Mouse (Mus musculus) erythroblast, adult 5-6 weeks (primary cell): ENCODE results near the gene Gm13289. TPM values are rescaled to one million over a fixed set of nuclear protein-coding genes. Genes with fewer than 3 reads are reported as not detected.
"Not testable (repeated sequence)": the region's sequence is repeated elsewhere in the genome, so short reads cannot be mapped to it uniquely, and the experiment has no call there.

ENCODE experiments used
- ATAC-seq: replicated peaks from 2 replicates; pipeline ENCODE4 v1.8.0; 2016; ENCODE audit warnings: moderate number of reproducible peaks, mild to moderate bottlenecking, moderate TSS enrichment, inconsistent platforms; ENCODE audit not compliant: poor library complexity, low FRiP score, severe bottlenecking
- total RNA-seq, 2 experiments: library from RNA; stranded (forward) in 1 of 2; stranded (reverse) in 1 of 2; fragments of 150-400 nt in 1 of 2; fragments of 200-764, 138-1000 nt in 1 of 2; gene quantifications; 2 replicates each; pipeline versions ENCODE4 v1.2.3 to v1.2.4; 2015 to 2017; ENCODE audit warnings: low replicate concordance in 2 of 2

The Gm13289 gene
- total RNA-seq, 2 experiments from 2014 or later: not detected

DNA sequence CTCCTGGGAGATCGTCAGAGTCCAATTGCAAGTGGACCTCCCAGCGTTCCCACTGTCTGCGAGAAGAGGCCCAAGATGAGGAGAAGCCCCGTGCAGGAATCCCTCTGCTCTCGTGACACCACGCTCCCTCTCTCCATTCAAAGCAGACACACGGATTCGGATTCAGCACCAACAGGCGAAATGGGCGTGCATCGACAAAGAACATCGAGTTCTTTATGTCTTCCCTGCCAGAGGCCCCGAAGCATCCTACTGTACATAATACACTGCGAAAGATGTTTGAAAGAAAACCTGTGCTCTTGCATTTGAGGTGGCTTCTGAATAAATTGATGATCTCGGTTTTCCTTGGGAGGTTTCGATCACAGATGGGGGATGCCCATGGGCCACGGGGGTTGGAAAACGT is 3.6 kb downstream of the Gm13289 start:
- ATAC-seq: not testable (repeated sequence)

GRCm38 (mm10) chr4:88781831-88782230 is 5.1 kb downstream of the Gm13289 start, which contains the start of gene Ifnz:
Ifnz (plus strand) TSS chr4:88782131.
- not testable (repeated sequence) for ATAC-seq

DNA sequence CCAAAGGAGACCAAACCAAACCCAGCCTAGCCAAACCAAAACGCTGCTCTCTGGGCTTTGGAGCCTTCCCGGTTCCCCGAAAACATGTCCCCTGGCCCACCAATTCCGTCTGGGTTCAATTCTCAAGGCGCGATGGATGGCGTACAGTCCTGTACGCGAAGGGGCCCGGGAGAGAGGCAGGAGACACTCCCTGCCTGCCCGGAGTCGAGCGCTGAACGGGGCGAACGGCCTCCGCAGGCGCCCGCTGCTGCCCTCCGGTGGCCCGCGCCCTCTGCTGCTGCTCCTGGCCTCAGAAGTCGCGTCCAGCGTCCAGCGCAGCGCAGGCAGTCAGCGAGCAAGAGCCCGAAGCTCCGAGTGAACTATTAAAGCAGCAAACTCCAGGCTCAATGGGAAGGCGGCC is 5.6 kb downstream of the Gm13289 start:
- ATAC-seq: not testable (repeated sequence)

GRCm38 (mm10) chr4:88785409-88785808 is 8.7 kb downstream of the Gm13289 start, which contains the start of gene Gm13276:
Gm13276 (plus strand) TSS chr4:88785709.
- ATAC-seq: not testable (repeated sequence)

DNA sequence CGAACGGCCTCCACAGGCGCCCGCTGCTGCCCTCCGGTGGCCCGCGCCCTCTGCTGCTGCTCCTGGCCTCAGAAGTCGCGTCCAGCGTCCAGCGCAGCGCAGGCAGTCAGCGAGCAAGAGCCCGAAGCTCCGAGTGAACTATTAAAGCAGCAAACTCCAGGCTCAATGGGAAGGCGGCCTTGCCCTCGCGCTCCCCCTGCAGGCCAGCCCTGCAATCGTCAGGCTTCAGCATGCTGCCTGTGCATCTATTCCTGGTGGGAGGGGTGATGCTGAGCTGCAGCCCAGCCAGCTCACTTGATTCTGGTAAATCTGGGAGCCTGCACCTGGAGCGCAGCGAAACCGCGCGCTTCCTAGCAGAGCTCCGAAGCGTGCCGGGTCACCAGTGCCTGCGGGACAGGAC is 11.7 kb downstream of the Gm13289 start, which contains the start of gene Gm13277:
Gene Gm13277 (plus strand): TSS at position 231 of the 400 bp plus-strand sequence.
- ATAC-seq: not testable (repeated sequence)

DNA sequence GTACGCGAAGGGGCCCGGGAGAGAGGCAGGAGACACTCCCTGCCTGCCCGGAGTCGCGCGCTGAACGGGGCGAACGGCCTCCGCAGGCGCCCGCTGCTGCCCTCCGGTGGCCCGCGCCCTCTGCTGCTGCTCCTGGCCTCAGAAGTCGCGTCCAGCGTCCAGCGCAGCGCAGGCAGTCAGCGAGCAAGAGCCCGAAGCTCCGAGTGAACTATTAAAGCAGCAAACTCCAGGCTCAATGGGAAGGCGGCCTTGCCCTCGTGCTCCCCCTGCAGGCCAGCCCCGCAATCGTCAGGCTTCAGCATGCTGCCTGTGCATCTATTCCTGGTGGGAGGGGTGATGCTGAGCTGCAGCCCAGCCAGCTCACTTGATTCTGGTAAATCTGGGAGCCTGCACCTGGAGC is 14.5 kb downstream of the Gm13289 start, which contains the start of gene Gm13278:
Gene Gm13278 (plus strand): TSS at position 301 of the 400 bp plus-strand sequence.
- ATAC-seq: not testable (repeated sequence)

- not testable (repeated sequence) for ATAC-seq
These were observed 17.4 kb downstream of the Gm13289 start, which contains the start of gene Gm13275 for GRCm38 (mm10) chr4:88793936-88794675. Gm13275 (plus strand) TSS chr4:88794487.

DNA sequence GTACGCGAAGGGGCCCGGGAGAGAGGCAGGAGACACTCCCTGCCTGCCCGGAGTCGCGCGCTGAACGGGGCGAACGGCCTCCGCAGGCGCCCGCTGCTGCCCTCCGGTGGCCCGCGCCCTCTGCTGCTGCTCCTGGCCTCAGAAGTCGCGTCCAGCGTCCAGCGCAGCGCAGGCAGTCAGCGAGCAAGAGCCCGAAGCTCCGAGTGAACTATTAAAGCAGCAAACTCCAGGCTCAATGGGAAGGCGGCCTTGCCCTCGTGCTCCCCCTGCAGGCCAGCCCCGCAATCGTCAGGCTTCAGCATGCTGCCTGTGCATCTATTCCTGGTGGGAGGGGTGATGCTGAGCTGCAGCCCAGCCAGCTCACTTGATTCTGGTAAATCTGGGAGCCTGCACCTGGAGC is 20.4 kb downstream of the Gm13289 start, which contains the start of gene Gm13279:
Gene Gm13279 (plus strand): TSS at position 301 of the 400 bp plus-strand sequence.
- ATAC-seq: not testable (repeated sequence)

DNA sequence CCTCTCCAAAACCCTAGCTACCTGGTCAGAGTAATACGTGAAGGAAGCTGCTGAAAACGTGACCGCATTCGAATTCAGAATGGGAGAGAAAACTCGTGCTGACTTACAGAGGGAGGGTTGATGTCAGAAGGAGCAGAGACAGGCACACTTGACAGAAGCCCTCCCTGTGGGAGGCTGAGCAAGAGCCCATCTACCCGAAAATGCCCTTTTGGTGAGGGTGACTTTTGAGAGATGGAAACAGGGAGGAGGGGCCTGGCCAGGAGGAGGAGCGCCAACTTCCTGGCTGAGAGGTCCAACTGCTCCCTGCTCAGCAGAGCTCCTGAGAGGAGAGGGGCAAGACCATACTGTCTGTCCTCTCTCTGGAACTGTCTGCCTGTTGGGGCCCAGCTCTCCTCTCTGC is 22.6 kb downstream of the Gm13289 start, which contains the start of gene Gm13285:
Gene Gm13285 (plus strand): TSS at position 301 of the 400 bp plus-strand sequence.
- ATAC-seq: not testable (repeated sequence)

DNA sequence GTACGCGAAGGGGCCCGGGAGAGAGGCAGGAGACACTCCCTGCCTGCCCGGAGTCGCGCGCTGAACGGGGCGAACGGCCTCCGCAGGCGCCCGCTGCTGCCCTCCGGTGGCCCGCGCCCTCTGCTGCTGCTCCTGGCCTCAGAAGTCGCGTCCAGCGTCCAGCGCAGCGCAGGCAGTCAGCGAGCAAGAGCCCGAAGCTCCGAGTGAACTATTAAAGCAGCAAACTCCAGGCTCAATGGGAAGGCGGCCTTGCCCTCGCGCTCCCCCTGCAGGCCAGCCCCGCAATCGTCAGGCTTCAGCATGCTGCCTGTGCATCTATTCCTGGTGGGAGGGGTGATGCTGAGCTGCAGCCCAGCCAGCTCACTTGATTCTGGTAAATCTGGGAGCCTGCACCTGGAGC is 26.2 kb downstream of the Gm13289 start, which contains the start of gene Gm13287:
Gene Gm13287 (plus strand): TSS at position 301 of the 400 bp plus-strand sequence.
- ATAC-seq: not testable (repeated sequence)

GRCm38 (mm10) chr4:88805231-88805630 is 28.5 kb downstream of the Gm13289 start, which contains the start of gene Gm13288:
Gm13288 (plus strand) TSS chr4:88805531.
- not testable (repeated sequence) for ATAC-seq

- not testable (repeated sequence) for ATAC-seq
These were observed 29.0 kb downstream of the Gm13289 start for GRCm38 (mm10) chr4:88805761-88806160.

DNA sequence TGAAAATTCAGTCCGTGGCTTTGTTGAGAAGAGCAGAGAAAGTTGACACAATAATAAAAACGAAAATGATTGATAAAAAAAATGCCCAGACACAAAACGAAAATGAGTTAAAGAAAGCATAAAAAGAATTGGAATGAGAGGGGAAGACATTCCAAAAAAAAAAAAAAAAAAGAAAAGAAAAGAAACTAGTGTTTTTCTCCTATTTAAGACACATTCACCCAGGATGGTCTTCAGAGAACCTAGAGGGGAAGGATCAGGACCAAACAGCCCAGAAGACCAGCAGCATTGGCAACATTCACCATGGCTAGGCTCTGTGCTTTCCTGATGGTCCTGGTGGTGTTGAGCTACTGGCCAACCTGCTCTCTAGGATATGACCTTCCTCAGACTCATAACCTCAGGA is 39.2 kb downstream of the Gm13289 start, which contains the start of gene Ifna7:
Gene Ifna7 (plus strand): TSS at position 301 of the 400 bp plus-strand sequence.
- ATAC-seq: no peak

GRCm38 (mm10) chr4:88819659-88820058 is 42.9 kb downstream of the Gm13289 start, which contains the start of gene Ifna11:
Ifna11 (plus strand) TSS chr4:88819959.
- no peak for ATAC-seq

DNA sequence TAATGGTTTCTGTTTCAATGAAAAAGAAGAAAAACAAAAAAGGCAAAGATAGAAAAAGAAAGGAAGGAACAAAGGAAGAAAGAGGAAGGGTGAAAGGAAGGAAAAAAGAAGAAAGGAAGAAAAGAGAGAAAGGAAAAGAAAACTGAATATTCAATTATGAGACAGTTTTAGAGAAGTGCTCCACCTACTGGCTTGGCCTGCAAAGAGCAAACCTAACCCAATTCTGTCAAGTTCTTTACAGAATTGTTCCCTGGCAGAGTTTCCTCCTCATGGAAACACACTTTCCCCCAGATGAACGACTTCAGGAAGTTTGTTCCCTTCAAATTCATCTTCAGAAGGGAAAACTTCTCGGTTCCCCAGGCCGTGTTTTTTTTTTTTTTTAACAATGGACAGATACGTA is 46.3 kb downstream of the Gm13289 start:
- no peak for ATAC-seq

Other genes starting within 250 kb of the Gm13289 start
Only the 30 nearest of the 31 such genes appear.
- gene Ifna14, start 205.1 kb upstream of the Gm13289 start, total RNA-seq (2015; ENCODE audit: low replicate concordance): not detected in 2 replicates
- gene Ifna14, start 205.1 kb upstream of the Gm13289 start, total RNA-seq (2017; ENCODE audit: low replicate concordance): not detected in 2 replicates
- not detected in 2 replicates for gene Ifna9, start 184.5 kb upstream of the Gm13289 start, total RNA-seq (2015; ENCODE audit: low replicate concordance)
- gene Ifna9, start 184.5 kb upstream of the Gm13289 start, total RNA-seq (2017; ENCODE audit: low replicate concordance): not detected in 2 replicates
- not detected in 2 replicates for gene Ifna12, start 173.5 kb upstream of the Gm13289 start, total RNA-seq (2015; ENCODE audit: low replicate concordance)
- not detected in 2 replicates for gene Ifna12, start 173.5 kb upstream of the Gm13289 start, total RNA-seq (2017; ENCODE audit: low replicate concordance)
- not detected in 2 replicates for gene C87499, start 142.5 kb upstream of the Gm13289 start, total RNA-seq (2015; ENCODE audit: low replicate concordance)
- gene C87499, start 142.5 kb upstream of the Gm13289 start, total RNA-seq (2017; ENCODE audit: low replicate concordance): not detected in 2 replicates
- gene Ifna13, start 132.5 kb upstream of the Gm13289 start, total RNA-seq (2015; ENCODE audit: low replicate concordance): not detected in 2 replicates
- gene Ifna13, start 132.5 kb upstream of the Gm13289 start, total RNA-seq (2017; ENCODE audit: low replicate concordance): not detected in 2 replicates
- gene Ifna16, start 100.0 kb upstream of the Gm13289 start, total RNA-seq (2015; ENCODE audit: low replicate concordance): not detected in 2 replicates
- gene Ifna16, start 100.0 kb upstream of the Gm13289 start, total RNA-seq (2017; ENCODE audit: low replicate concordance): not detected in 2 replicates
- not detected in 2 replicates for gene Ifna2, start 93.0 kb upstream of the Gm13289 start, total RNA-seq (2015; ENCODE audit: low replicate concordance)
- gene Ifna2, start 93.0 kb upstream of the Gm13289 start, total RNA-seq (2017; ENCODE audit: low replicate concordance): not detected in 2 replicates
- gene Ifnab, start 85.6 kb upstream of the Gm13289 start, total RNA-seq (2015; ENCODE audit: low replicate concordance): not detected in 2 replicates
- not detected in 2 replicates for gene Ifnab, start 85.6 kb upstream of the Gm13289 start, total RNA-seq (2017; ENCODE audit: low replicate concordance)
- gene Gm26566, start 55.1 kb upstream of the Gm13289 start, total RNA-seq (2015; ENCODE audit: low replicate concordance): not detected in 2 replicates
- gene Gm26566, start 55.1 kb upstream of the Gm13289 start, total RNA-seq (2017; ENCODE audit: low replicate concordance): not detected in 2 replicates
- 18.6 and 26.3 TPM in 2 replicates for gene Klhl9, start 54.5 kb upstream of the Gm13289 start, total RNA-seq (2015; ENCODE audit: low replicate concordance)
- 24.0 and 29.5 TPM in 2 replicates for gene Klhl9, start 54.5 kb upstream of the Gm13289 start, total RNA-seq (2017; ENCODE audit: low replicate concordance)
- not detected in 2 replicates for gene Gm13271, start 22.1 kb upstream of the Gm13289 start, total RNA-seq (2015; ENCODE audit: low replicate concordance)
- gene Gm13271, start 22.1 kb upstream of the Gm13289 start, total RNA-seq (2017; ENCODE audit: low replicate concordance): not detected in 2 replicates
- gene Gm13283, start 16.8 kb upstream of the Gm13289 start, total RNA-seq (2015; ENCODE audit: low replicate concordance): not detected in 2 replicates
- not detected in 2 replicates for gene Gm13283, start 16.8 kb upstream of the Gm13289 start, total RNA-seq (2017; ENCODE audit: low replicate concordance)
- not detected in 2 replicates for gene Gm13290, start 3.1 kb upstream of the Gm13289 start, total RNA-seq (2015; ENCODE audit: low replicate concordance)
- gene Gm13290, start 3.1 kb upstream of the Gm13289 start, total RNA-seq (2017; ENCODE audit: low replicate concordance): not detected in 2 replicates
- not detected in 2 replicates for gene Gm13272, start 2.9 kb downstream of the Gm13289 start, total RNA-seq (2015; ENCODE audit: low replicate concordance)
- gene Gm13272, start 2.9 kb downstream of the Gm13289 start, total RNA-seq (2017; ENCODE audit: low replicate concordance): not detected in 2 replicates
- not detected in 2 replicates for gene Ifnz, start 5.2 kb downstream of the Gm13289 start, total RNA-seq (2015; ENCODE audit: low replicate concordance)
- gene Ifnz, start 5.2 kb downstream of the Gm13289 start, total RNA-seq (2017; ENCODE audit: low replicate concordance): not detected in 2 replicates
- not detected in 2 replicates for gene Gm13276, start 8.8 kb downstream of the Gm13289 start, total RNA-seq (2015; ENCODE audit: low replicate concordance)
- not detected in 2 replicates for gene Gm13276, start 8.8 kb downstream of the Gm13289 start, total RNA-seq (2017; ENCODE audit: low replicate concordance)
- not detected in 2 replicates for gene Gm13277, start 11.7 kb downstream of the Gm13289 start, total RNA-seq (2015; ENCODE audit: low replicate concordance)
- gene Gm13277, start 11.7 kb downstream of the Gm13289 start, total RNA-seq (2017; ENCODE audit: low replicate concordance): not detected in 2 replicates
- not detected in 2 replicates for gene Gm13278, start 14.6 kb downstream of the Gm13289 start, total RNA-seq (2015; ENCODE audit: low replicate concordance)
- gene Gm13278, start 14.6 kb downstream of the Gm13289 start, total RNA-seq (2017; ENCODE audit: low replicate concordance): not detected in 2 replicates
- gene Gm13275, start 17.6 kb downstream of the Gm13289 start, total RNA-seq (2015; ENCODE audit: low replicate concordance): not detected in 2 replicates
- not detected in 2 replicates for gene Gm13275, start 17.6 kb downstream of the Gm13289 start, total RNA-seq (2017; ENCODE audit: low replicate concordance)
- not detected in 2 replicates for gene Gm13279, start 20.5 kb downstream of the Gm13289 start, total RNA-seq (2015; ENCODE audit: low replicate concordance)
- gene Gm13279, start 20.5 kb downstream of the Gm13289 start, total RNA-seq (2017; ENCODE audit: low replicate concordance): not detected in 2 replicates
- not detected in 2 replicates for gene Gm13285, start 22.7 kb downstream of the Gm13289 start, total RNA-seq (2015; ENCODE audit: low replicate concordance)
- gene Gm13285, start 22.7 kb downstream of the Gm13289 start, total RNA-seq (2017; ENCODE audit: low replicate concordance): not detected in 2 replicates
- not detected in 2 replicates for gene Gm13287, start 26.3 kb downstream of the Gm13289 start, total RNA-seq (2015; ENCODE audit: low replicate concordance)
- not detected in 2 replicates for gene Gm13287, start 26.3 kb downstream of the Gm13289 start, total RNA-seq (2017; ENCODE audit: low replicate concordance)
- gene Gm13288, start 28.6 kb downstream of the Gm13289 start, total RNA-seq (2015; ENCODE audit: low replicate concordance): not detected in 2 replicates
- gene Gm13288, start 28.6 kb downstream of the Gm13289 start, total RNA-seq (2017; ENCODE audit: low replicate concordance): not detected in 2 replicates
- gene Ifna7, start 39.3 kb downstream of the Gm13289 start, total RNA-seq (2015; ENCODE audit: low replicate concordance): not detected in 2 replicates
- gene Ifna7, start 39.3 kb downstream of the Gm13289 start, total RNA-seq (2017; ENCODE audit: low replicate concordance): not detected in 2 replicates
- gene Ifna11, start 43.0 kb downstream of the Gm13289 start, total RNA-seq (2015; ENCODE audit: low replicate concordance): not detected in 2 replicates
- not detected in 2 replicates for gene Ifna11, start 43.0 kb downstream of the Gm13289 start, total RNA-seq (2017; ENCODE audit: low replicate concordance)
- not detected in 2 replicates for gene Ifna6, start 50.5 kb downstream of the Gm13289 start, total RNA-seq (2015; ENCODE audit: low replicate concordance)
- not detected in 2 replicates for gene Ifna6, start 50.5 kb downstream of the Gm13289 start, total RNA-seq (2017; ENCODE audit: low replicate concordance)
- gene Ifna5, start 58.6 kb downstream of the Gm13289 start, total RNA-seq (2015; ENCODE audit: low replicate concordance): not detected in 2 replicates
- gene Ifna5, start 58.6 kb downstream of the Gm13289 start, total RNA-seq (2017; ENCODE audit: low replicate concordance): not detected in 2 replicates
- not detected in 2 replicates for gene Ifna4, start 64.9 kb downstream of the Gm13289 start, total RNA-seq (2015; ENCODE audit: low replicate concordance)
- gene Ifna4, start 64.9 kb downstream of the Gm13289 start, total RNA-seq (2017; ENCODE audit: low replicate concordance): not detected in 2 replicates
- not detected in 2 replicates for gene Ifna1, start 73.2 kb downstream of the Gm13289 start, total RNA-seq (2015; ENCODE audit: low replicate concordance)
- not detected in 2 replicates for gene Ifna1, start 73.2 kb downstream of the Gm13289 start, total RNA-seq (2017; ENCODE audit: low replicate concordance)
- gene Ifne, start 103.3 kb downstream of the Gm13289 start, total RNA-seq (2015; ENCODE audit: low replicate concordance): not detected in 2 replicates
- gene Ifne, start 103.3 kb downstream of the Gm13289 start, total RNA-seq (2017; ENCODE audit: low replicate concordance): not detected in 2 replicates